Mouse (Mus musculus) liver, postnatal 0 days (tissue): ENCODE results near the gene Zfp821. TPM values are rescaled to one million over a fixed set of nuclear protein-coding genes. Genes with fewer than 3 reads are reported as not detected.

Experiments
- ATAC-seq: fragments of 200-750 bp; cut with Nextera tagmentation; 2 replicates; pipeline ENCODE4 v1.8.0; 2017; ENCODE audit warnings: mild to moderate bottlenecking, moderate library complexity
- DNase-seq: peaks from one replicate; pipeline ENCODE4 v3.0.0-alpha.2; 2016
- H3K27ac ChIP-seq: fragments of 300-500 bp; sonication (generic); 2 replicates; pipeline ENCODE4 v1.5.1; 2014; ENCODE audit warnings: antibody characterized with exemption, moderate library complexity, mild to moderate bottlenecking, low read depth
- H3K27me3 ChIP-seq: fragments of 300-500 bp; sonication (generic); 2 replicates; pipeline ENCODE4 v1.6.1; 2014; ENCODE audit warnings: low read length, control low read depth, mixed read lengths; ENCODE audit not compliant: insufficient read depth
- H3K36me3 ChIP-seq: fragments of 300-500 bp; sonication (generic); replicated peaks from 2 replicates; pipeline ENCODE4 v1.6.1; 2014; ENCODE audit warnings: mild to moderate bottlenecking, control low read depth, low read length, moderate library complexity, mixed read lengths; ENCODE audit not compliant: insufficient read depth
- H3K4me1 ChIP-seq: fragments of 300-500 bp; sonication (generic); 2 replicates; pipeline ENCODE4 v1.6.1; 2014; ENCODE audit warnings: antibody characterized with exemption, mild to moderate bottlenecking, control low read depth; ENCODE audit not compliant: insufficient read depth
- H3K4me2 ChIP-seq: fragments of 300-500 bp; sonication (generic); 2 replicates; pipeline ENCODE4 v1.6.1; 2014; ENCODE audit warnings: low read depth, mild to moderate bottlenecking, low read length, moderate library complexity, mixed read lengths
- H3K4me3 ChIP-seq: fragments of 300-500 bp; sonication (generic); 2 replicates; pipeline ENCODE4 v1.5.1; 2014; ENCODE audit warnings: low read depth, low read length
- H3K9ac ChIP-seq: fragments of 300-500 bp; sonication (generic); replicated peaks from 2 replicates; pipeline ENCODE4 v1.6.1; 2014; ENCODE audit warnings: mild to moderate bottlenecking, moderate library complexity
- H3K9me3 ChIP-seq: fragments of 300-500 bp; sonication (generic); 2 replicates; pipeline ENCODE4 v1.6.1; 2016; ENCODE audit warnings: mild to moderate bottlenecking, control low read depth, low read length, mixed read lengths
- CTCF ChIP-seq: sonication (generic); IDR thresholded peaks from 2 replicates; pipeline ENCODE4 v1.5.1; 2016; ENCODE audit warnings: antibody characterized with exemption, low read depth
- EP300 ChIP-seq: IDR thresholded peaks from 2 replicates; pipeline ENCODE4 v1.6.1; 2016; ENCODE audit warnings: antibody characterized with exemption, low read depth, mild to moderate bottlenecking
- WGBS: fragments of 180-500 bp; shearing (Covaris S2); extraction: QIAGEN DNeasy Blood & Tissue Kit; methylation state at CpG from one replicate; pipeline ENCODE4 v1.1.7; 2014; ENCODE audit not compliant: insufficient replicate concordance; 5-methylcytosine and 5-hydroxymethylcytosine counted together
- polyA plus RNA-seq: library from polyadenylated mRNA; unstranded; fragments of >200 nt; fragmentation: Nextera tagmentation; extraction: Ambion mirVana; gene quantifications from 2 replicates; pipeline ENCODE4 v1.2.1, GENCODE M21; 2015

Gene Zfp821
- polyA plus RNA-seq, 1 experiment from 2014 or later = 3.1 TPM

GRCm38 (mm10) chr8:109759426-109759825, 54.1 kb downstream of the Zfp821 start:
- TF ChIP-seq EP300 (no peak), CTCF (no peak)
- no peak overlapping the region for H3K4me2 ChIP-seq
- H3K9me3 ChIP-seq = peaks cover 8% of the 10 kb centered on the region; the same call in 1 of the 2 replicates
- 78% methylated on average over 7 of the region's 7 CpGs for WGBS
- no peaks in the 10 kb centered on the region for H3K36me3 ChIP-seq
- no peaks in the 10 kb centered on the region for H3K4me1 ChIP-seq
- DNase-seq (no peak), ATAC-seq (no peak)
- no peak overlapping the region for H3K4me3 ChIP-seq
- no peak overlapping the region for H3K27ac ChIP-seq
- H3K27me3 ChIP-seq = no peaks in the 10 kb centered on the region
- no peak overlapping the region for H3K9ac ChIP-seq

- Histone ChIP-seq H3K27me3 (no peaks in the 10 kb centered on the region), H3K4me2 (no peak overlapping the region), H3K36me3 (no peaks in the 10 kb centered on the region), H3K27ac (0 out of 2 replicates have a peak overlapping the region, but pooled peaks have one; percentile 24), H3K4me1 (no peaks in the 10 kb centered on the region), H3K9ac (no peak overlapping the region), H3K9me3 (peaks cover 8% of the 10 kb centered on the region; the same call in 1 of the 2 replicates), H3K4me3 (no peak overlapping the region)
- 33% methylated on average over 1 of the region's 1 CpGs for WGBS
- DNase-seq (peak; percentile 68), ATAC-seq (peak; percentile 96)
- TF ChIP-seq EP300 = no peak
- TF ChIP-seq CTCF = no peak
Measured at GRCm38 (mm10) chr8:109760221-109760620, 54.9 kb downstream of the Zfp821 start.

- Histone ChIP-seq H3K36me3 (no peaks in the 10 kb centered on the region), H3K9ac (no peak overlapping the region), H3K27me3 (no peaks in the 10 kb centered on the region), H3K9me3 (peaks cover 8% of the 10 kb centered on the region; the same call in 1 of the 2 replicates), H3K27ac (no peak overlapping the region), H3K4me2 (no peak overlapping the region), H3K4me1 (no peaks in the 10 kb centered on the region), H3K4me3 (no peak overlapping the region)
- DNase-seq = no peak
- no peak for ATAC-seq
- no peak for TF ChIP-seq EP300
- TF ChIP-seq CTCF = no peak
- WGBS = 79% methylated on average over 6 of the region's 6 CpGs
Measured at GRCm38 (mm10) chr8:109764031-109764430, 58.7 kb downstream of the Zfp821 start.

- Histone ChIP-seq H3K9ac (no peak overlapping the region), H3K36me3 (no peaks in the 10 kb centered on the region), H3K4me1 (no peaks in the 10 kb centered on the region), H3K4me2 (no peak overlapping the region), H3K27me3 (no peaks in the 10 kb centered on the region), H3K4me3 (no peak overlapping the region), H3K27ac (no peak overlapping the region), H3K9me3 (peaks cover 8% of the 10 kb centered on the region; the same call in 1 of the 2 replicates)
- 62% methylated on average over 7 of the region's 7 CpGs for WGBS
- DNase-seq = no peak
- ATAC-seq = no peak
- TF ChIP-seq CTCF (no peak), EP300 (no peak)
Measured at GRCm38 (mm10) chr8:109766081-109766480, 60.7 kb downstream of the Zfp821 start.

- ATAC-seq = no peak
- 36% methylated on average over 3 of the region's 3 CpGs for WGBS
- Histone ChIP-seq H3K4me3 (no peak overlapping the region), H3K36me3 (no peaks in the 10 kb centered on the region), H3K27me3 (peaks cover 2% of the 10 kb centered on the region; the same call in 1 of the 2 replicates), H3K4me1 (no peaks in the 10 kb centered on the region), H3K4me2 (no peak overlapping the region), H3K9me3 (no peaks in the 10 kb centered on the region), H3K27ac (no peak overlapping the region), H3K9ac (no peak overlapping the region)
- no peak for TF ChIP-seq CTCF
- no peak for DNase-seq
Measured at GRCm38 (mm10) chr8:109773154-109773553, 67.8 kb downstream of the Zfp821 start.

Other genes starting within 250 kb of the Zfp821 start
- gene Pmfbp1, start 211.5 kb upstream of the Zfp821 start, polyA plus RNA-seq = not detected in 2 replicates
- gene Dhx38, start 139.7 kb upstream of the Zfp821 start, polyA plus RNA-seq = 4.8 and 5.6 TPM in 2 replicates
- 10.5 and 11.4 TPM in 2 replicates for gene Txnl4b, start 139.7 kb upstream of the Zfp821 start, polyA plus RNA-seq
- 4,025 and 4,072 TPM in 2 replicates for gene Hp, start 126.4 kb upstream of the Zfp821 start, polyA plus RNA-seq
- gene Dhodh, start 96.9 kb upstream of the Zfp821 start, polyA plus RNA-seq = 9.7 and 11.4 TPM in 2 replicates
- gene Pkd1l3, start 91.0 kb upstream of the Zfp821 start, polyA plus RNA-seq = 0.26 and 0.28 TPM in 2 replicates
- gene Ist1, start 12.3 kb upstream of the Zfp821 start, polyA plus RNA-seq = 36.1 and 38.3 TPM in 2 replicates
- 1.7 and 1.8 TPM in 2 replicates for gene Atxn1l, start 32.2 kb downstream of the Zfp821 start, polyA plus RNA-seq
- 13.3 and 14.0 TPM in 2 replicates for gene Ap1g1, start 73.0 kb downstream of the Zfp821 start, polyA plus RNA-seq
- gene Phlpp2, start 163.0 kb downstream of the Zfp821 start, polyA plus RNA-seq = 1.5 TPM in 2 replicates